Mouse (Mus musculus) midbrain, embryonic 13.5 days (tissue): ENCODE results near the gene Tmbim6. TPM values are rescaled to one million over a fixed set of nuclear protein-coding genes. Genes with fewer than 3 reads are reported as not detected.

Experiments used
- ATAC-seq: fragments of 200-750 bp; cut with Nextera tagmentation; 2 replicates; pipeline ENCODE4 v1.8.0; 2017; ENCODE audit warnings: mild to moderate bottlenecking, moderate TSS enrichment, moderate library complexity
- H3K27ac ChIP-seq: fragments of 300-500 bp; sonication (generic); 2 replicates; pipeline ENCODE4 v1.5.1; 2015; ENCODE audit warnings: inconsistent platforms, mild to moderate bottlenecking, moderate library complexity
- H3K27me3 ChIP-seq: fragments of 300-500 bp; sonication (generic); 2 replicates; pipeline ENCODE4 v1.6.1; 2015; ENCODE audit warnings: mild to moderate bottlenecking, inconsistent platforms
- H3K36me3 ChIP-seq: fragments of 300-500 bp; sonication (generic); 2 replicates; pipeline ENCODE4 v1.6.1; 2015; ENCODE audit warnings: mild to moderate bottlenecking, inconsistent platforms
- H3K4me1 ChIP-seq: fragments of 300-500 bp; sonication (generic); replicated peaks from 2 replicates; pipeline ENCODE4 v1.6.1; 2015; ENCODE audit warnings: inconsistent platforms
- H3K4me2 ChIP-seq: fragments of 300-500 bp; sonication (generic); replicated peaks from 2 replicates; pipeline ENCODE4 v1.6.1; 2015; ENCODE audit warnings: moderate library complexity, mild to moderate bottlenecking, inconsistent platforms
- H3K4me3 ChIP-seq: fragments of 300-500 bp; sonication (generic); replicated peaks from 2 replicates; pipeline ENCODE4 v1.5.1; 2015; ENCODE audit warnings: mild to moderate bottlenecking, inconsistent platforms
- H3K9ac ChIP-seq: fragments of 300-500 bp; sonication (generic); replicated peaks from 2 replicates; pipeline ENCODE4 v1.6.1; 2015; ENCODE audit warnings: mild to moderate bottlenecking, inconsistent platforms
- H3K9me3 ChIP-seq: fragments of 300-500 bp; sonication (generic); 2 replicates; pipeline ENCODE4 v1.6.1; 2016; ENCODE audit warnings: mild to moderate bottlenecking, inconsistent platforms
- WGBS: fragments of 180-500 bp; shearing (Covaris S2); methylation state at CpG from one replicate; pipeline ENCODE4 v1.1.7; 2015; 5-methylcytosine and 5-hydroxymethylcytosine counted together
- polyA plus RNA-seq: library from polyadenylated mRNA; unstranded; fragments of >200 nt; fragmentation: Nextera tagmentation; extraction: Ambion mirVana; gene quantifications from 2 replicates; pipeline ENCODE4 v1.2.1, GENCODE M21; 2015

The Tmbim6 gene
- polyA plus RNA-seq, 1 experiment from 2014 or later: 244 TPM

GRCm38 (mm10) chr15:99405150-99405549, 12.5 kb downstream of the Tmbim6 start:
- no peak overlapping the region for H3K9ac ChIP-seq
- H3K4me3 ChIP-seq: no peak overlapping the region
- 88% methylated on average over 9 of the region's 9 CpGs for WGBS
- H3K27me3 ChIP-seq: no peaks in the 10 kb centered on the region
- no peaks in the 10 kb centered on the region for H3K9me3 ChIP-seq
- H3K36me3 ChIP-seq: peaks cover 81% of the 10 kb centered on the region
- H3K4me2 ChIP-seq: no peak overlapping the region
- H3K27ac ChIP-seq: no peak overlapping the region
- no peak for ATAC-seq
- no peaks in the 10 kb centered on the region; the same call in 1 of the 2 replicates for H3K4me1 ChIP-seq

- Histone ChIP-seq H3K9ac (no peak overlapping the region), H3K36me3 (peaks cover 82% of the 10 kb centered on the region), H3K27ac (no peak overlapping the region), H3K4me2 (no peak overlapping the region), H3K9me3 (no peaks in the 10 kb centered on the region), H3K4me1 (no peaks in the 10 kb centered on the region), H3K27me3 (no peaks in the 10 kb centered on the region), H3K4me3 (no peak overlapping the region)
- no peak for ATAC-seq
- WGBS: 89% methylated on average over 15 of the region's 15 CpGs
Measured at GRCm38 (mm10) chr15:99406986-99407570, 14.4 kb downstream of the Tmbim6 start.

- peaks cover 66% of the 10 kb centered on the region for H3K36me3 ChIP-seq
- no peak overlapping the region for H3K27ac ChIP-seq
- no peak overlapping the region for H3K9ac ChIP-seq
- no peak overlapping the region for H3K4me3 ChIP-seq
- 95% methylated on average over 9 of the region's 9 CpGs for WGBS
- no peaks in the 10 kb centered on the region for H3K9me3 ChIP-seq
- H3K4me2 ChIP-seq: no peak overlapping the region
- no peak for ATAC-seq
- H3K4me1 ChIP-seq: no peaks in the 10 kb centered on the region
- H3K27me3 ChIP-seq: no peaks in the 10 kb centered on the region
Measured at GRCm38 (mm10) chr15:99408845-99409244, 16.2 kb downstream of the Tmbim6 start.

GRCm38 (mm10) chr15:99411747-99412146, 19.1 kb downstream of the Tmbim6 start:
- Histone ChIP-seq H3K4me1 (no peaks in the 10 kb centered on the region), H3K4me2 (no peak overlapping the region), H3K9ac (peak overlapping the region; percentile 36), H3K36me3 (peaks cover 37% of the 10 kb centered on the region), H3K27me3 (no peaks in the 10 kb centered on the region), H3K27ac (no peak overlapping the region), H3K4me3 (no peak overlapping the region), H3K9me3 (no peaks in the 10 kb centered on the region)
- no peak for ATAC-seq
- 67% methylated on average over 14 of the region's 14 CpGs for WGBS

GRCm38 (mm10) chr15:99415793-99416192, 23.1 kb downstream of the Tmbim6 start:
- H3K9ac ChIP-seq: no peak overlapping the region
- H3K27ac ChIP-seq: no peak overlapping the region
- no peak overlapping the region for H3K4me3 ChIP-seq
- 22% methylated on average over 2 of the region's 2 CpGs for WGBS
- no peaks in the 10 kb centered on the region for H3K9me3 ChIP-seq
- no peak overlapping the region for H3K4me2 ChIP-seq
- H3K27me3 ChIP-seq: no peaks in the 10 kb centered on the region
- H3K36me3 ChIP-seq: no peaks in the 10 kb centered on the region
- ATAC-seq: no peak
- H3K4me1 ChIP-seq: peaks cover 5% of the 10 kb centered on the region

GRCm38 (mm10) chr15:99416348-99416882, 23.7 kb downstream of the Tmbim6 start:
- no peak overlapping the region for H3K4me2 ChIP-seq
- no peaks in the 10 kb centered on the region for H3K27me3 ChIP-seq
- ATAC-seq: peak; percentile 66
- WGBS: 24% methylated on average over 13 of the region's 13 CpGs
- H3K36me3 ChIP-seq: no peaks in the 10 kb centered on the region
- H3K4me1 ChIP-seq: peaks cover 10% of the 10 kb centered on the region
- H3K4me3 ChIP-seq: no peak overlapping the region
- no peak overlapping the region for H3K27ac ChIP-seq
- no peak overlapping the region for H3K9ac ChIP-seq
- no peaks in the 10 kb centered on the region for H3K9me3 ChIP-seq

- Histone ChIP-seq H3K9ac (no peak overlapping the region), H3K4me2 (no peak overlapping the region), H3K36me3 (0 out of 2 replicates have a peak, but pooled peaks cover 3% of the 10 kb centered on the region), H3K4me3 (no peak overlapping the region), H3K4me1 (peaks cover 10% of the 10 kb centered on the region), H3K27me3 (no peaks in the 10 kb centered on the region), H3K27ac (no peak overlapping the region), H3K9me3 (no peaks in the 10 kb centered on the region)
- WGBS: 36% methylated on average over 4 of the region's 4 CpGs
- ATAC-seq: no peak
Measured at GRCm38 (mm10) chr15:99416957-99417356, 24.3 kb downstream of the Tmbim6 start.

- Histone ChIP-seq H3K27ac (no peak overlapping the region), H3K4me3 (no peak overlapping the region), H3K4me2 (no peak overlapping the region), H3K27me3 (no peaks in the 10 kb centered on the region), H3K9me3 (no peaks in the 10 kb centered on the region), H3K36me3 (peaks cover 11% of the 10 kb centered on the region), H3K4me1 (peaks cover 10% of the 10 kb centered on the region), H3K9ac (no peak overlapping the region)
- no peak for ATAC-seq
- 44% methylated on average over 17 of the region's 17 CpGs for WGBS
Measured at GRCm38 (mm10) chr15:99417692-99418271, 25.1 kb downstream of the Tmbim6 start.

GRCm38 (mm10) chr15:99420101-99420500, 27.4 kb downstream of the Tmbim6 start:
- H3K4me2 ChIP-seq: peak overlapping the region; percentile 30; the same call in 1 of the 2 replicates
- peak overlapping the region; percentile 76 for H3K27ac ChIP-seq
- H3K4me1 ChIP-seq: peaks cover 10% of the 10 kb centered on the region
- WGBS: 18% methylated on average over 5 of the region's 5 CpGs
- ATAC-seq: no peak
- no peaks in the 10 kb centered on the region for H3K9me3 ChIP-seq
- H3K36me3 ChIP-seq: peaks cover 35% of the 10 kb centered on the region
- no peaks in the 10 kb centered on the region for H3K27me3 ChIP-seq
- H3K4me3 ChIP-seq: no peak overlapping the region
- no peak overlapping the region for H3K9ac ChIP-seq

- peak overlapping the region; percentile 76 for H3K27ac ChIP-seq
- peaks cover 38% of the 10 kb centered on the region for H3K36me3 ChIP-seq
- 3% methylated on average over 12 of the region's 12 CpGs for WGBS
- no peaks in the 10 kb centered on the region for H3K9me3 ChIP-seq
- ATAC-seq: peak; percentile 71
- peaks cover 10% of the 10 kb centered on the region for H3K4me1 ChIP-seq
- H3K27me3 ChIP-seq: no peaks in the 10 kb centered on the region
- no peak overlapping the region for H3K4me3 ChIP-seq
- peak overlapping the region; percentile 30 for H3K4me2 ChIP-seq
- no peak overlapping the region for H3K9ac ChIP-seq
Measured at GRCm38 (mm10) chr15:99420521-99421014, 27.9 kb downstream of the Tmbim6 start.

- no peak overlapping the region for H3K4me2 ChIP-seq
Measured at GRCm38 (mm10) chr15:99421152-99421551, 28.5 kb downstream of the Tmbim6 start.

GRCm38 (mm10) chr15:99421676-99422075, 29.0 kb downstream of the Tmbim6 start:
- Histone ChIP-seq H3K4me1 (peaks cover 10% of the 10 kb centered on the region), H3K9ac (no peak overlapping the region), H3K27ac (peak overlapping the region; percentile 25; the same call in 1 of the 2 replicates), H3K4me3 (no peak overlapping the region), H3K4me2 (no peak overlapping the region), H3K36me3 (peaks cover 49% of the 10 kb centered on the region), H3K27me3 (no peaks in the 10 kb centered on the region), H3K9me3 (no peaks in the 10 kb centered on the region)
- WGBS: 85% methylated on average over 8 of the region's 8 CpGs
- ATAC-seq: no peak

More at GRCm38 (mm10) chr15:99421152-99421551, 28.5 kb downstream of the Tmbim6 start:
- no peak overlapping the region for H3K9ac ChIP-seq
- no peaks in the 10 kb centered on the region for H3K27me3 ChIP-seq
- no peak overlapping the region for H3K4me3 ChIP-seq
- H3K9me3 ChIP-seq: no peaks in the 10 kb centered on the region
- peaks cover 10% of the 10 kb centered on the region for H3K4me1 ChIP-seq
- H3K36me3 ChIP-seq: peaks cover 44% of the 10 kb centered on the region
- WGBS: 88% methylated on average over 9 of the region's 9 CpGs
- peak overlapping the region; percentile 76; the same call in 1 of the 2 replicates for H3K27ac ChIP-seq
- ATAC-seq: no peak
